Mouse (Mus musculus) c-Kit-positive CD71-positive TER-119-positive erythroid progenitor cells, embryonic 14.5 days (primary cell): Measurements from ENCODE around the gene Fgf13.

Experiments
- DNase-seq: peaks from one replicate; pipeline ENCODE4 v3.0.0-alpha.2; 2013; ENCODE audit warnings: low spot score

Gene Fgf13

GRCm38 (mm10) chrX:59567695-59568431 is at the start of gene Fgf13:
Gene Fgf13 (minus strand): TSS chrX:59568071.
- DNase-seq = no peak

- no peak for DNase-seq
These were observed 38.7 kb upstream of the Fgf13 start for GRCm38 (mm10) chrX:59606535-59606934.

- no peak for DNase-seq
These were observed 21.2 kb upstream of the Fgf13 start for GRCm38 (mm10) chrX:59589050-59589449.

GRCm38 (mm10) chrX:59585508-59586186 is 17.8 kb upstream of the Fgf13 start:
- DNase-seq = no peak

- DNase-seq = no peak
These were observed 16.2 kb upstream of the Fgf13 start for GRCm38 (mm10) chrX:59584034-59584433.

GRCm38 (mm10) chrX:59566826-59567694 is 811 bp downstream of the Fgf13 start:
- DNase-seq = no peak

- no peak for DNase-seq
These were observed 1.7 kb downstream of the Fgf13 start for GRCm38 (mm10) chrX:59566017-59566679.

- no peak for DNase-seq
These were observed 19.9 kb downstream of the Fgf13 start for GRCm38 (mm10) chrX:59547931-59548330.

- DNase-seq = no peak
These were observed 59.6 kb downstream of the Fgf13 start for GRCm38 (mm10) chrX:59508273-59508672.

GRCm38 (mm10) chrX:59493388-59493787 is 74.5 kb downstream of the Fgf13 start:
- no peak for DNase-seq

GRCm38 (mm10) chrX:59485426-59485825 is 82.4 kb downstream of the Fgf13 start:
- no peak for DNase-seq

- no peak for DNase-seq
These were observed 165.1 kb downstream of the Fgf13 start for GRCm38 (mm10) chrX:59402596-59403285.

- DNase-seq = no peak
These were observed 276.9 kb downstream of the Fgf13 start for GRCm38 (mm10) chrX:59290916-59291411.

GRCm38 (mm10) chrX:59251576-59251975 is 316.3 kb downstream of the Fgf13 start:
- DNase-seq = no peak

- DNase-seq = no peak
These were observed 324.1 kb downstream of the Fgf13 start for GRCm38 (mm10) chrX:59243752-59244151.

GRCm38 (mm10) chrX:59243176-59243575 is 324.7 kb downstream of the Fgf13 start:
- DNase-seq = no peak

GRCm38 (mm10) chrX:59241460-59241747 is 326.5 kb downstream of the Fgf13 start:
- no peak for DNase-seq

GRCm38 (mm10) chrX:59240683-59241459 is 327.0 kb downstream of the Fgf13 start:
- no peak for DNase-seq

GRCm38 (mm10) chrX:59220675-59221074 is 347.2 kb downstream of the Fgf13 start:
- no peak for DNase-seq

GRCm38 (mm10) chrX:59201146-59201545 is 366.7 kb downstream of the Fgf13 start:
- no peak for DNase-seq

GRCm38 (mm10) chrX:59194149-59194548 is 373.7 kb downstream of the Fgf13 start:
- DNase-seq = no peak
